Mouse (Mus musculus): ENCODE measurements around the gene Chtop.

Gene Chtop

DNA sequence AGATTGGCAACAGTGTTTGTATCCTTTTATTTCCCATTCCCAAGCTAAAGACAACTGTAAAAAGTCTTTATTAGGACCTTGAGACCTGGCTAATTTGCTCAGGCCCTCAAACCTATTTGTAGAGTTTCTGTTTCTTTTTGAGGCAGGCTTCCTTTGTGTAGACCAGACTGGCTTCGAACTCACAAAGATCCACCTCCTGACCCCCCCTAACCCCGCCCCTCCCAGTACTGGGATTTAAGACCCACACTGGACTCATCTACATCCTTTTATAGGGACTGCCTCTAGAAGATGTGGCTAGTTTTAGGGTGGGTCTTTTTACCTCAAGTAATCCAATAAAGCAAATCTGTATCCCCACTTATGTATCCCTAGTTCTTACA, 437 bp upstream of the Chtop start:
- no peak for DNase-seq

DNA sequence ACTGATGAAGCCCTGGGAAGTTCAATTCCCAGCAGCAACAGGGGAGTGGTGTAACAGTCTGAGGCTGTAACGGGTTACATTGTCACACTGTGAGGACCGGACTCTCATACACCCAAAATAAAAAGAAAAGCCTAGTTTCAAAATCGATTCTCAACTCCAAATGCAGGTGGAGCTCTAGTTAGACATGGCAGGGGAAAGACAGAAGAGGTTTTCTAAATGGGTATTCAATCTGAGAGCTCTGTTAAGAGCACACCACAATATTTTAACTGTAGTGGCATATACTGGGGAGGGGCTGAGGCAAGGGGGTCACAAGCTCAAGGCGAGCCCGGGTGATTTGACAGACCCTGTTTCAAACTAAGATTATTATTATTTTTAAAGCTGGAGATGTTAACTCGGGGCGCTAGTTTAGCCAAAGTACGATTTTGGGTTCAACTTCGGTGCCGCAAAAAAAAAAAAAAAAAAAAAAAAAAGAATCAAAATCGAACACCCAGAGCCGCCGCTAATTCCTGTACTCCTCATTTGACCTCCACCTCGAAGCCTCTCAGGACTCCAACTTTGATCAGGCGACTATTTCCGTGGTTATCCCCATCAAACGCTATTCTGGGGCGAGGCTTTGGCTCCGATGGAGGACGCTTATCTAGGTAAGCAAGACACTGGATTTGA, 880 bp downstream of the Chtop start:
- no peak for DNase-seq

DNA sequence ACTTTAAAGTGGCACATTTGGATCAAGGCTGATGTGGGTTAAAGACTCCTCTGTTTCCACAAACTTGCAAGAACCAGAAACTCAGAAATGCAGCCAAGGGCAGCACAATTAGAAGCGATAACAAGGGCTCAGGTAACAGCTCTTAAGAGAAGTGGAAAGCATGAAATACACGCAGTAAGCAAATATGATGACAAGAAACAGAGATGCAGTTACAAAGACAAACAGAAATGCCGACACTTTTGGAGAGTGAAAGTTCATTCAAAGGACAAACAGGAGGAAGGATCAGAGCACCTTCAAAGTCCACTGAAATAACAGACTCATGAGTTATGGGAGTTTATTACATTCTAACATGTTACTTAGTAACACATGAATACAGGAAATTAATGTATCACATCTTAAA, 2.9 kb downstream of the Chtop start:
- no peak for DNase-seq

DNA sequence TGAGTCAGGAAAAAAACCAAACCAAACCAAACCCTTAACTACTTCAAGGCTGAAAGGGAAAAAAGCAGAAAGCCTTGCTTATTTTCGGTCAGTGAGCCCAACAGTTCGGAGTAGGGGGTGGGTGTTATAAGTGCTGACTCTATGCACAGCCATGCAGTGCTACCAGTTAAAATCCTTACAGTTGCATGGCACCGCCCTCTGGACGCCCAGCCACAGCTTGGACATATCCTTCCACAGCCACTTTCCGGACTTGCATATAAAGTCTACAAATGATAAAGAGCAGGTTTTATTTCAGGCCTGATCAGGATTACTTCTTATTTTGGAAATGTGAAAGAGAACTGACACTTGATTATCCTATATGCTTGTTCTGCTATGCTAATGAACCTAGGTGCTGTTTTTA, 4.1 kb downstream of the Chtop start:
- DNase-seq, result no peak

DNA sequence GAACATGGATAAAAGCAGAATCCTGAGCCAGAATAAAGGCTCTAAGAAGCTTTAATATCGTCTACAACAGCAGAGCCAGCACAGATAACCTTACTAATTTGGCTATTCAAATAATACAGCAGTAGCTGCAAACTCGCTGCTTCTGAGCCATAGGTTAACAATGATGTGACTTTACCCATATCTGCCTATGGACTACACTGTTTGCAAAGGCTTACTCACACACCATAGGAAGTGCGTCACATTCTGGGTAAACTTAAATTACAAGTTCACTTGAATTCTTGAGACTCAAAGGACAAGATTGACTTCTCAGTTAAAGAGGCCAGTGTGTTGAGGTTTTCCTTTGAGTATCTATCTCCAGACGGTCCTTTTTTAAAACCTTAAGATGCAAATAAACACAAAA, 5.9 kb downstream of the Chtop start:
- DNase-seq, result no peak

DNA sequence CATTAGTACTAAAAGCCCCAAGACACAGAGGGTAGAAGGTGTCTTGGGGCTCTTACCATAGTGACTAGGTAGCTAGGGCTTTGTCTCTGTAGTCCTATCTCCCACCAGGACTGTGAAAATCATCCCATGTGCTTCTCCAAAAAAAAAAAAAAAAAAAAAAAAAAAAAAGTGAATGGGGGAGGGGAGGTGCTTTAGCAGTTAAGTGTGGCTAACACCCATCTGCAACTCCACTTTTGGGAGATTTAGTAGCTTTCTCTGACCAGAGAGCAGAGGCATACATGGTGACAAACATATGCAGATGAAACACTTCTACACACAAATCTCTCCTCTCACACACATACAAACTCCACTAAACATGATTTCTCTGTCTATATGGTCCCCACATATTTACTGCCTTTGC, 11.7 kb downstream of the Chtop start:
- DNase-seq, result no peak

DNA sequence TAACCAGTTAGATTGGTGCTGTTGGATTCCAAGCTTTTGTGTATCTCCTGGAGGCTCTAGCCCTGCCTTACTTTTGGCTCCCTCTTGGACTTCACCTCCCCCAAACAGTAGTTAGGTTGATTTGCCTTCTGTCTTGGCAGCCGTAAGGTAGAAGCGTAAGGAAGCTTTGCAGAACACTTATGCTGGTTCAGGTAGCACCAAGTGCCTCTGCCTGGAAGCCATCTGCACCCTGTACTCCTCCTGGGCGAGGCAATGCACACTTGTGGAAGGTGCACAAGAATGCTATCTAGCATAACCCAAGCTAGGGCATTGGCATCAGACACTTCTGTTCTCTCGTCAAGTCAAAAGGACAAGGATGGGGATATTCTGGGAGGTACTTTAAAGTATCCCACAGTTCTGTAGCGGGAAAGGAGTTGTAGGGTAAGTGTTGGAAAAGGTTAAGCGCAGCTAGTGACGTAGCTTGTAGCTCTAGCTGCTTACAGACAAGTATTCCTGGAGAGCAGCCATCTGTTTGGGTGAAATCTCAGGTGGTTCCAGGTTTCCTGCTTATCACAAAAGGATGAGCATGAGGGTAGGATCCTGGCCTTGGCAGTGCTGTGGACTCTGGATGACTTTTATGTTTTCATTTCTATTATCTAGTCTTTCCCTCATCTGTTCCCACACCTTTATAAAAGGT, 13.3 kb downstream of the Chtop start:
- no peak for DNase-seq

DNA sequence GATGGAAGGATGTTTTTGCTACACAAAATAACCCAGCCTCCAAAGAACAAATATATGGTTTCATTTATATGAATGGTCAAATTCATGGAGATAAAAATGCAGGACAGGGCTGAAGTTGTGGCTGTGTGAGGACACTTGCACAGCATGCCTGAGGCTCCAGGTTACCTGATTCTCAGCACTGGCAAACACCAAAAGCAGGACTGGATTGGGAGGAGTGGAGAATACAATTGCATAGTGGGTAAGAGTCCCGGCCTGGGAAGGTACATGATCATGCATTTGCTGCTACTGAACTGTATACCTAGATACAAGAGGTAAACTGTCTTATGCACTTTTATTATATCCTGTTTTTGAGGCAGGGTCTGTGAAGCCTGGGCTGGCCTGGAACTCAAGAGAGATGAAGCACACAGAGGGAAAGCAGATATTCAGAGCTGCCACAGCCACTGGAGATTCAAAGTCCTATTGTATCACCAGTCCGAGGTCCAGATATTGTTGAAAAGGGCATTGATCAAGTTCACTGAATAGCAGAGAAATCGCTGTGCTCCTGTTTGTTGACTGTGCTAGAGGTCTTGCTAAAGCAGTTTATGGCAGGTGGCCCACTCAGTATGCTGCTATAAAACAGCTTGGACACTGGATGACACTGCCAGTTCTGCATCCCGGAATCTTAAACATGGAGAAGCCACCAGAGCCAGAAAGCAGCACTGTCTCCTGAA, 15.3 kb downstream of the Chtop start:
- DNase-seq, result no peak

DNA sequence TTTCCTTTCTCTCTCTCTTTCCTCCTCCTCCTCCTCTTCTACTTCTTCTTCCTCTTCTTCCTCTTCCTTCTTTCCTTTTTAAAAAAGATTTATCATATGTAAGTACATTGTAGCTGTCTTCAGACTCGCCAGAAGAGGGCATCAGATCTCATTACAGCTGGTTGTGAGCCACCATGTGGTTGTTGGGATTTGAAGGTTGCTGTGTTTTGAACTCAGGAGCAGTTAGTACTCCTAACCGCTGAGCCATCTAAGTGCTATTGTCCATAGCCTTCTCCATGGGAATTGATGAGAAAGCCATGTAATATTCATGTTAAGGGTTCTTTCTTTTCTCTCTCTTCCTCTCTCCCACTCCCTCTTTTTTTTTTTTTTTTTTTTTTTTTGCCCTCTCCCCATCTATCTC, 17.9 kb downstream of the Chtop start:
- DNase-seq, result no peak

DNA sequence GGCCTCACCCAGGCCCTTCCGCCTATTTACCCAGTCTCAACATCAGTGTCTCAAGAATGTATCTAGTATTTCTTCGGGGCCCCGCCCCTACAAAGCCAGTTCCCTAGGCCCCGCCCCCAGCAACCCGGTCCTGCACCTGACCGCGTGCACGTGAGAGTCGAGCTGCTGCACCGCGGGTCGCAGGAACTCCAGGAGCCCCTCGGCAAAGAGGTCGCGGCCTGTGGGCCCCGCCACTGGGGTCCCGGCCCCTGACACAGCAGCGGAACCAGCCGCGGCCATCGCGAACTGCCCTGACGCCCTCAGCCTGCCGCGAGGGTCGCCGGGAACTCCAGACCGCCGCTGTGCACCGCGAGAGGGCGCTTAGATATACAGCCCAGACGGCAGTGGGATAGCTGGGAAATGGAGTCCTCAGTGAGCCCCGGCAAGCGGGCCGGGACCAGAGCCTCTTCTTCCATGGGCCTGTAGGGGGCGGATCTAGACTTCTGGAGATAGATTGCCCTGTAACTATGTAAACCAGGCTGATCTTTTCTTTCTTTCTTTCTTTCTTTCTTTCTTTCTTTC, 18.5 kb downstream of the Chtop start, which contains the start of gene Snapin:
TSS of gene Snapin (minus strand) at position 338 of the 561 bp plus-strand sequence.
- DNase-seq, result peak; percentile 93 to 95

DNA sequence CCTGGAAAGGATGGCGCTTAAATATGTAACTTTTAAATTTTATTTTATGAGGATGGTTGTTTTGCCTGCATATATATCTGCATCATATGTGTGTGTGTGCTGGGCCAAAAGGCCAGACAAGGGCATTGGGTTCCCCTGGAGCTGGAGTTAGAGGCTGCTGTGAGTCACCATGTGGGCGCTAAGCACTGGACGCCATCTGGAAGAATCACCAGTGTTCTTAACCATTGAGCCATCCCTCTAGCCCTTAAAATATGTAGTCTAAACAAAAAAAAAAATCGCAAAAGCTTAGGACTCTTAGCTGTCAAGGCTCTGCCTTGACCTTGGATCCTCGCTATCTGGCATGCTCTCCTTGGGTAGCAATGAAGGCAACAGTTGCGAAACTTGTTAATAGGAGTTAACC, 20.7 kb downstream of the Chtop start:
- DNase-seq, result no peak

DNA sequence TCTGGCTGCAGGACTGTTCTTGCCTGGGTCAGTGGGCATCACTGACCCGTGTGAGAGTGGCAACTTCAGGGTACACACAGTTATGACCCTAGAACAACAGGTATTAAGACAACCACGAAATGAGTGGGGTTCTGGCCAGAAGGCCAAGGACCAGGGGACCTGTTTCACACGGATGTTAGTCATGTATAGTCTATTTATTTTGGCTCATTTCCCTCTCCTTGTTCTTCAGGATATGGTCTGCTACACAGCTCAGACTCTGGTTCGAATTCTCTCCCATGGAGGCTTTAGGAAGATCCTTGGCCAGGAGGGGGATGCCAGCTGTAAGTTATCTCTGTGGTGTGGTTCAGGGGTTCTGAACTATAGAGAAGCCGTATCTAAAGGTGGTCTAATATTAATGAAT, 22.3 kb downstream of the Chtop start:
- DNase-seq, result no peak

DNA sequence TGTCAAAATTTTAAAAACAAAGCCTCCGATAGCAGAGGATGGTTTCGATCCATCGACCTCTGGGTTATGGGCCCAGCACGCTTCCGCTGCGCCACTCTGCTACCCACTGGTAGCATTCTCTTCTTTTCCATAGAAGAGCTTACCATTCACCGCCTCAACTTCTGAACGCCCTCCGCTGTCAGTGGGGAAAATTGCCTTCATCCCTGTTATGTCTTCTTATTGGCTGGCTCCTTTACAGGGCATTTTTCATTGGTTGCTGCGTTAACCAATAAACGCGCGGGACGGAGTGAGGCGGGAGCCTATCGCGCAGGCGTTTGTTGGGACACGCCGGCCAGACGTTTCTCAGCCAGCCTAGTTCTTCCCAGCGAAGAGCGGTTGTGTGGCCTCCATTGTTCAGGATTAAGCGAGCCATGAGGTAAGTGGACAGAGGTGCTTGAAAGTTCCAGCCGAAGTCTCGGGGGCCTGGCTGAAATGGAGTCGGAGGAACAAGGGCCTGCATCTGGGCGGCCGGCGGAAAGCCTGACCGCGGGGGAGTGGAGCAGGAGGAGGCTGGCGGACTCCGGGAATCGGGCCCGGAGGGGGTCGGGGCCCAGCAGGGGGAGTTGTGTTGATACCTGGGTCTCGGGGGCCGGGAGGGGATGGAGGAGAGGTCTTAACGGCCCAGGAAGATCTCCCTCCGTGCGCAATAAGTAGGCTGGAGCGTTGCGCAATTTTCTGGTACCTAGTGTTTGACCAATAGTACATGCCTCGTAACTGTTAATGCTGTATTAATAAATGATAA, 33.3 kb downstream of the Chtop start, which contains the start of gene Ilf2:
TSS of gene Ilf2 (plus strand) at position 296 of the 781 bp plus-strand sequence.
- peak; percentile 94 to 97 for DNase-seq

DNA sequence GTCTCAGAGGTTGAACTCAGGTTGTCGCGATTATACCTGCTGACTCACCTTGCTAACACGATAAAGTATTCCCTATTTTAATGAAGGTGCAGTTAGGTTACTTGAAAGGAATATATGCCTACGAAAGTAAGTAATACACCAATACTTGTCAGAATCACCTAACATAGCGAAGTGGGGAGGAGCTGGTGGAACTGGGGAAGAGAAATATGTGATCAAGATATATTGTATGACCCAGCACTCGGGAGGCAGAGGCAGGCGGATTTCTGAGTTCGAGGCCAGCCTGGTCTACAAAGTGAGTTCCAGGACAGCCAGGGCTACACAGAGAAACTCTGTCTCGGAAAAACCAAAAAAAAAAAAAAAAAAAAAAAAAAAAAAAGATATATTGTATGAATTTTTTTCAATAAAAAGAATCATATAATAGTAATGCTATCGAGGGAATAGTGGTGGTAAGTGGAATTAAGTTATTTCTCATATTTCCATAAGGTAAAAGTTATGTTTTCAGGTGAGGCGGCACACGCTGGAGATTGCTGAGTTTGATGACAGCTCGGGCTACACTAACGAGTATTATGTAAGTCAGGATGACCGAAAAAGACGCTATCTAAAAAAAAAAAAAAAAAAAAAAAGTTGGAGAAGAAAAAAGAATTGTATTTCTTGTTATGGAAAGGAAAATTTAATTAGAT, 34.0 kb downstream of the Chtop start:
- peak; percentile 18 to 36 for DNase-seq

DNA sequence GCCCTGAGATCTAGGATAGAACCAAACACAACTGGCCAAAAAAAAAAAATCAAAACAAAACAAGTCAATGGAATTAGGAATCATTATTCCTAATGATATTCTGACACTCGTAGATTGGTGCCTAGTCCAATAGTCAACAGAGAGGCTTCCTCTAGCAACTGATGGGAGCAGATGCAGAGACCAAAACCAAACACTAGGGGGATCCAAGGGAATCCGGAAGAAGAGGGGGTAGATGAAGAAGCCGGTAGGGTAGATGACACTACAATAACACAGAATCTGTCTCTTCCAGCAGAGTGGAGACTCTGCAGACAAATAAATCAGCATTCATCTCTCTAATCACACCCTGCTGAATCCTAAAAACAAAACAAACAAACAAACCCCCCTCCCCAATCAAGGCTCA, 37.1 kb downstream of the Chtop start:
- no peak for DNase-seq

DNA sequence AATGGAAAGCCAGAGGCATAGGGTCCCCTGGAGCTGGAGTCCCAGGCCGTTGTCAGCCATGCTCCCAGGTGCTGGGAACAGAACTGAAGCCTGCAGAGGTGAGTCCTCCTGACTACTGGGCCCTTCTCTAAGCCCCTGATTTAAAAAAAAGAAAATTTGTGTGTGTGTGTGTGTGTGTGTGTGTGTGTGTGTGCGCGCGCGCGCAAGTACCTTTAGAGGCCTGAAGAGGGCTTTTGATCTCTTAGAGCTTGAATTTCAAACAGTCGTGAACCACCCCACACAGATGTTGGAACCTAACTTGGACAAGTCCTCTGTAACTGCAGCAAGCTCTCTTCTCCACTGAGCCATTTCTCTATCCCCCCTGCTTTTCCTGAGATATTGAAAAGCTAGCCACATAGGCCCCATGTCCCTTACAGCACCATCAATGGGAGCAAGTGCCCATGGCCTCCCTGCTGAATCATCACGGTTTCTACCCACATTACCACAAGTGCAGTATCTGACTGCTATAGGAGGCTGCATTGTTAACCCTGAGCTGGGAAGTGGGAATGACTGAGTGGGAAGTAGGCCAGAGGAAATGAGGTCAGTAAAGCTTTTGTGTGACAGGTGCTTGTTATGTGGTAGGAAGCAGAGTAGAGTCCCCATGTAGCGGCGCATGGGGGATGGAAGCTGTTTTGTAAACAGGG, 41.5 kb downstream of the Chtop start:
- DNase-seq, result no peak

DNA sequence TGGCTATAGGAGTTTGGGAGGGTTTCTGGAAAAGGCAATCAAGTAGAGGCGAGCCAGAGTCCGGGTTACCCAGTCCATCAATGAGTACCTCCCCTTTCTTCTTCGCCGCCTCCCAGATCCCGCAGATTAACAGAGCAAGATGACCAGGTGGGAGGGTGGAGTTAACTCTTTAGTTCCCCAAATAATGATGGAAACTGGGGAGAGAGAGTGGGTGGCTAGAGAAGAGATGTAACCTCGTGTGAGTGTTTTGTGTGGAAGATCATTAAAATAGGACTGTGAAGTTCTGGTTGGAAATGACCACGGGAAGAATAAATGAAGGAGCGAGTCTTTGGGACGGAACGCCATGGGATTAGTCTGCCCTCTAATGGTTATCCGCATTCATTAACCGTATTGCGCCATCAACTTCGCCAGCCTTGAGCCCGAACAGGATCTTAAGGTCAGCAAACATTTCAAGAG, 43.0 kb downstream of the Chtop start:
- DNase-seq, result peak; percentile 54 to 69

DNA sequence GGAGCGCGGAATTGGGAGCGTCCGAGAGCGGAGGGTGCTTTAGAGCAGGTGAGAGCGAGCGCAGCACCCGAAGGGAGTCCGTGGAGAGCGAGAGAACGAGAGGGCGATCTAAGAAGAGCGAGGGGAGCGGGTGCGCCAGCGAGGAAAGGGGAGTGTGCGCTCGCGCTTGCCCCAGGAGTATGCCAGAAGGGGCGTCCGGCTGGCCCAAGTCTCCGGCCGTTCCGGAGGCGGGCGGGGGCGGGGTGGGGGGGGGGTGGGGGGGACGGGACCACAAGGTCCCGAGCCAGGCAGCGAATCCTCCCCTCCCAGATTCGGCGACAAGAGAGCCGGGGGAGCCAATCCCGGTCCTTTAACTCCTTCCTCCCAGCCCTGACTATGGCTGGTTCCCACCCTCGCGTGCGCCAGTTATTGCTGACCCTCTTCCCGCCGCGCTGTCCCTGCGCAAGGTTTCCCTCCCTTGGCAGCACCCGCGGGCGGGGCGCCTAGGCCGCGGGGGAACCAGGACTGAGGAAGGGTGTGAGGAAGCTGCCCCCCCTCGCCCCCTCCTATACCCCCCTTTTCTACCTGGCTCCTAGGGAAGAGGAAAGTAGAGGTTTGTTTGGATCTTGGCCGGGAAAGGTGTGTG, 43.5 kb downstream of the Chtop start, which contains the start of gene Npr1:
TSS of gene Npr1 (minus strand) at position 181 of the 625 bp plus-strand sequence.
- DNase-seq, result peak in 1 of 2 experiments; percentile 19

DNA sequence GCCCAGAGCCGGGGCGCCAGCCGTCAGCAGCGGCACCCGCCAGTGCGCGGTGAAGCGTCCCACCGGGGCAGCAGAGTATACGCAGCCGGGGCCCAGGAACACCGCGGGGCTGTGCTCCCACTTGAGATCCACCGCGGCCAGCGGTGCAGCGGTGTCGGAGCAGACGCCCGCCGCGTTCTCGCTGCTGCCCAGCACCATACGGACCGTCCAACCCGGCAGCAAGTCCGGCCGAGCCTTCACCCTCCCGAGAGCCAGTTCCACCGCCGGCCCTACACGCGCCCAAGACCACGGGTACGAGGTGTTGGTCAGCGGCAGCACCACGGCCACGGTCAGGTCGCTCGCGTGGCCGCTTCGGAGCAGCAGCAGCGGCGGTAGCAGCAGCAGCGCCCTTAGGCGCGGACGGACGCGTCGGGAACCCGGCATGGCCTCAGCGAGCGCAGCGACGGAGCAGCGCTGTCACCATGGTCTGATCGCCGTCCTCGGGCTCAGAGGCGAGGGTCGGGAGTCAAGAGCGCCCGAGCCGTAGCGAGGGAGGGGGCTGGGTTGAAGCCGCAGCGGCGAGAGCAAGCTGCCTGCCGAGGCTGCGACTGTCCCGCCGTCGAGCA, 44.1 kb downstream of the Chtop start:
- DNase-seq, result no peak

DNA sequence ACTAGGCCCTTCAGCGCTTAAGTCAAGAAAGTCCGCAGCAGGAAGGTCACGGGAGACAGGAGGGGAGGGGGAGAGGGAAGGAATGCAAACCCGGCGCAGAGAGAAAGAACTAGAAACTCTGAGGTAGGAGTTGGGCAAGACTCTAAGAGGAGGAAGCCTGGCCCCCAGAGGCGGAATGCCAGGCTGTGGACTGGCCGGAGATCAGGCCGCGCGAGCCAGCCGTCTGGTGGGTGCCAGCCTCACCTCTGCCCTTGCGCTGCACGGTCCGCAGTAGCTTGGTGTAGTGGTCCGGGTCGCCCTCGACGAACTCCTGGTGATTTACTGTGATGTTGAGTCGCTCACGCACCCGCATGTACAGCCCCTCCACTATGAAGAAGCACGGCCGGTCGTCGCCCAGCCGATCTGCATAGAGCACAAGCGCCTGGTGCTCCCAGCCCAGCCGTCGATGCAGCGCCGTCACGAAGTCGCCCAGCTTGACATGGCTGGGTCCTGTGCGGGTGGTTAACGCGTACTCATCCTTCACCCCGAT, 44.7 kb downstream of the Chtop start:
- DNase-seq, result no peak
